Mouse (Mus musculus): Measurements from ENCODE around the gene Mfn1. TPM values are rescaled to one million over a fixed set of nuclear protein-coding genes. Genes with fewer than 3 reads are reported as not detected.

Mfn1 gene
- polyA plus RNA-seq, 1 experiment from 2014 or later: 44.1 TPM

DNA sequence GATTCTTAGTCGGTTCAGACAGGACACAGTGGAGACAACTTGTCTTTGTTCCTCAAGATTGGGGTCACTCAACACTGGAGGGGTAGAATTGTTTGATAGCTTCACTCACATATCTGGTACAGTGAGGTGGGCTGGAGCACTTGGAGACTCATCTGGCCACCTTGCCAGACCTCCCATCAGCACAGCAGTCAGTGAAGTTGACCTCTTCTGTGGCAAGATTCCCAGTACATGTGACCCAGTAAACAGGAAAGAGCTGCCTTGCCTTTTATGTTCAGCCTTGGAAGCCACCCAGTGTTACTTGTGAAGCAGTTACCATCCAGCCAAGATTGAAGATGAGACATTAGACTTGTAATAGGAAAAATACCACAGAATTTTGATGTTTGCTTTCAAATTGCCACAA is 8.3 kb downstream of the Mfn1 start:
- Histone ChIP-seq H3K4me1 (ENCODE audit: control insufficient read depth, insufficient read depth, low read length) (0 out of 2 replicates have a peak, but pooled peaks cover 3% of the 10 kb centered on the region), H3K9me3 (ENCODE audit: control insufficient read depth, low read length) (no peaks in the 10 kb centered on the region), H3K27me3 (ENCODE audit: control insufficient read depth, insufficient read depth, low read length) (no peaks in the 10 kb centered on the region), H3K4me3 (ENCODE audit: low read depth, low read length) (no peak overlapping the region), H3K4me2 (ENCODE audit: low read depth, low read length) (no peak overlapping the region), H3K27ac (ENCODE audit: low read depth, low read length) (no peak overlapping the region), H3K9ac (replicated peaks; ENCODE audit: low read depth, low read length) (no peak overlapping the region), H3K36me3 (ENCODE audit: control insufficient read depth, insufficient read depth, low read length) (peaks cover 24% of the 10 kb centered on the region)
- 56% methylated on average over 1 of the region's 1 CpGs for WGBS
- ATAC-seq (ENCODE audit: low read depth): no peak

DNA sequence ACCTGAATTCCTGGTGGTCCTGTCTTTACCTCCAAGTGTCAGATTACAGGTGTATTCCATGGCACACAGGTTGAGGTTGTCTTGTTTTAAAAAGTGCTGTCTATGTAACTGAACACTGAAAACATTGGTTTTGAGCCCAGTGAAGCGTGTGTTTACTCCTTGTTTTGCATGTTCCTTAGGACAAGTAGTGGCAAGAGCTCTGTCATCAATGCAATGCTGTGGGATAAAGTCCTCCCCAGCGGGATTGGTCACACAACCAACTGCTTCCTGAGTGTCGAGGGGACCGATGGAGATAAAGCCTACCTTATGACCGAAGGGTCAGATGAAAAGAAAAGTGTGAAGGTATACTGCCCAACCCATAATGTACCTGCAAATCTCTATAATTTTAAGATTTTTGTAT is 8.8 kb downstream of the Mfn1 start:
- Histone ChIP-seq H3K9me3 (ENCODE audit: control insufficient read depth, low read length) (no peaks in the 10 kb centered on the region), H3K9ac (replicated peaks; ENCODE audit: low read depth, low read length) (no peak overlapping the region), H3K4me2 (ENCODE audit: low read depth, low read length) (no peak overlapping the region), H3K4me3 (ENCODE audit: low read depth, low read length) (no peak overlapping the region), H3K4me1 (ENCODE audit: control insufficient read depth, insufficient read depth, low read length) (0 out of 2 replicates have a peak, but pooled peaks cover 3% of the 10 kb centered on the region), H3K27ac (ENCODE audit: low read depth, low read length) (no peak overlapping the region), H3K27me3 (ENCODE audit: control insufficient read depth, insufficient read depth, low read length) (no peaks in the 10 kb centered on the region), H3K36me3 (ENCODE audit: control insufficient read depth, insufficient read depth, low read length) (peaks cover 23% of the 10 kb centered on the region)
- WGBS: 96% methylated on average over 5 of the region's 5 CpGs
- no peak for ATAC-seq (ENCODE audit: low read depth)

DNA sequence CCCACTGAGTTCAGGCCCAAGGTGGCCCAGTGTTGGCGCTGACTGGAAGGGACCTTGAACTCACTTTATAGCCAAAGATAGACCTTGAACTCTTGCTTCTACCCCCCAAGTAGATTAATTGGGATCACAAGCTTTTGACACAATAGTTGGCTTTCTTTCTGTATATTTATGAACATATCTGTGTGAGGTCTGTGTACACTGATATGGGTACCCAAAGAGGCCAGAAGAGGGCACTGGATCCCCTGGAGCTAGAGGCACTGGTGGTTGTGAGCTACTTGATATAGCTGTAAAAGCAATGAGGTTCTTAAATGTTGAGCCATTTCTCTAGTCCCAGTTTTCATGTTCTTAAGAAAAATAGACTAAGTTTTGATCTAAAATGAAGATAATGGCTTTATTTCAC is 23.8 kb downstream of the Mfn1 start:
- H3K4me1 ChIP-seq (ENCODE audit: control insufficient read depth, insufficient read depth, low read length): no peaks in the 10 kb centered on the region
- no peak for ATAC-seq (ENCODE audit: low read depth)
- 100% methylated on average over 1 of the region's 1 CpGs for WGBS
- H3K9ac ChIP-seq (replicated peaks; ENCODE audit: low read depth, low read length): no peak overlapping the region
- no peak overlapping the region for H3K4me3 ChIP-seq (ENCODE audit: low read depth, low read length)
- H3K4me2 ChIP-seq (ENCODE audit: low read depth, low read length): no peak overlapping the region
- H3K27me3 ChIP-seq (ENCODE audit: control insufficient read depth, insufficient read depth, low read length): no peaks in the 10 kb centered on the region
- H3K36me3 ChIP-seq (ENCODE audit: control insufficient read depth, insufficient read depth, low read length): peaks cover 25% of the 10 kb centered on the region
- no peak overlapping the region for H3K27ac ChIP-seq (ENCODE audit: low read depth, low read length)
- H3K9me3 ChIP-seq (ENCODE audit: control insufficient read depth, low read length): no peaks in the 10 kb centered on the region

DNA sequence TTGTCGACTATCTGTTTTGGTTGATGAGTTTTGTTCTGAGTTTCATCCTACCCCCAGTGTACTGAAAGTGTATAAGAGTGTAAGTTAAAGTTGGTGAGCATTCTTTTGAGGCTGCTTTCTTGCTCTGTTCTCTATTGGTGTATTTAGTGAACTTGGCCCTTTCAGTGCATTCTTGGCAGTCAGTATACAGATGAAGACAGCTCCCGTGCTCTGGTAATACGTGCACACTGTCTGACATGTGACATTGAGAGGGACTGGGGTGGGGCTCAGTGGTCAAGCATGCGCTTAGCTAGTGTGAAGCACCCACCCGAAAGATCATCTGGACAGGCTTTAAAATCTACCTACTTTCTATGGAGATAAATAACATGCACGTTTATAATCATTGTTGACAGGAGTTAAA is 34.1 kb downstream of the Mfn1 start:
- no peak overlapping the region for H3K27ac ChIP-seq (ENCODE audit: low read depth, low read length)
- no peaks in the 10 kb centered on the region for H3K27me3 ChIP-seq (ENCODE audit: control insufficient read depth, insufficient read depth, low read length)
- WGBS: 93% methylated on average over 6 of the region's 6 CpGs
- H3K4me2 ChIP-seq (ENCODE audit: low read depth, low read length): no peak overlapping the region
- no peak overlapping the region for H3K9ac ChIP-seq (replicated peaks; ENCODE audit: low read depth, low read length)
- no peak overlapping the region for H3K4me3 ChIP-seq (ENCODE audit: low read depth, low read length)
- H3K36me3 ChIP-seq (ENCODE audit: control insufficient read depth, insufficient read depth, low read length): peaks cover 36% of the 10 kb centered on the region
- H3K9me3 ChIP-seq (ENCODE audit: control insufficient read depth, low read length): no peaks in the 10 kb centered on the region
- no peak for ATAC-seq (ENCODE audit: low read depth)
- no peaks in the 10 kb centered on the region for H3K4me1 ChIP-seq (ENCODE audit: control insufficient read depth, insufficient read depth, low read length)

DNA sequence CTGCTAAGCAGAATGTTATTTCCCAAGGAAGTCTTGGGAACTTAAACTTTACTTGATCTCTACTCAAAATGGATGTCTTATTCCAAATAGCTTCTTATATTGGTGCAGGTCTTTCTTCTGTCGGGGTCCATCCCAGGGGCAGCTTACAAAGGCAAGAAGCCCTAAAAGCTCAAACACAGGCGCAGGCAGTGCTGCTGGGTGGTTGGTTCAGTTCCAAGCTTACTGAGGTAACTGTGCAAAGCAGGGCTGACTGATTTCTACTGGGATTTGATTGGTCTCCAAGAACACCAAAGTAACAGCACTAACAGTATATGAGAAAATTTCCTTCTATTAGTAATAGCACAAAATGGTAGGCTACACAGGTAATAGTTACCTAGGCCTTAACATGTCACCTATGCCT is 43.8 kb downstream of the Mfn1 start:
- no peaks in the 10 kb centered on the region for H3K9me3 ChIP-seq (ENCODE audit: control insufficient read depth, low read length)
- no peaks in the 10 kb centered on the region for H3K27me3 ChIP-seq (ENCODE audit: control insufficient read depth, insufficient read depth, low read length)
- H3K27ac ChIP-seq (ENCODE audit: low read depth, low read length): no peak overlapping the region
- no peak overlapping the region for H3K4me2 ChIP-seq (ENCODE audit: low read depth, low read length)
- no peak overlapping the region for H3K4me3 ChIP-seq (ENCODE audit: low read depth, low read length)
- no peaks in the 10 kb centered on the region for H3K4me1 ChIP-seq (ENCODE audit: control insufficient read depth, insufficient read depth, low read length)
- ATAC-seq (ENCODE audit: low read depth): no peak
- H3K36me3 ChIP-seq (ENCODE audit: control insufficient read depth, insufficient read depth, low read length): peaks cover 29% of the 10 kb centered on the region
- 98% methylated on average over 2 of the region's 2 CpGs for WGBS
- no peak overlapping the region for H3K9ac ChIP-seq (replicated peaks; ENCODE audit: low read depth, low read length)

DNA sequence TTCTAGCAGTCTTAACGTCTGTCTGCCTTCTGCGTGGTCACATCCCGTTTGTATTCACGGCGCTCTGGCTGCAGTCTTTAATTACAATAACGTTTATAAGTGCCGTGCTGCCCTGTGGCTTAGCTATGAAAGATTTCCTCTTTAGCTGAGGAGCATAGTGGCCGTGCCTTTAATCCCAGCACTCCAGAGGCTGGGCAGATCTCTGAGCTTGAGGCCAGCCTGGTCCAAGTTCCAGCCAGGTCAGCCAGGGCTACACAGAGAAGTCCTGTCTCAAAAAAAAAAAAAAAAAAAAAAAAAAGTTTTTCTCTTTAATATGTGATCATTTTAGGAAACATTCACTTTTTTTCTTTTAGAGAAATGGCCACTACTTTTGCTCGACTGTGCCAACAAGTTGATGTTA is 44.6 kb downstream of the Mfn1 start:
- Histone ChIP-seq H3K4me3 (ENCODE audit: low read depth, low read length) (no peak overlapping the region), H3K27me3 (ENCODE audit: control insufficient read depth, insufficient read depth, low read length) (no peaks in the 10 kb centered on the region), H3K4me1 (ENCODE audit: control insufficient read depth, insufficient read depth, low read length) (no peaks in the 10 kb centered on the region), H3K4me2 (ENCODE audit: low read depth, low read length) (no peak overlapping the region), H3K36me3 (ENCODE audit: control insufficient read depth, insufficient read depth, low read length) (peaks cover 29% of the 10 kb centered on the region), H3K27ac (ENCODE audit: low read depth, low read length) (no peak overlapping the region), H3K9me3 (ENCODE audit: control insufficient read depth, low read length) (no peaks in the 10 kb centered on the region), H3K9ac (replicated peaks; ENCODE audit: low read depth, low read length) (no peak overlapping the region)
- 71% methylated on average over 9 of the region's 9 CpGs for WGBS
- no peak for ATAC-seq (ENCODE audit: low read depth)

DNA sequence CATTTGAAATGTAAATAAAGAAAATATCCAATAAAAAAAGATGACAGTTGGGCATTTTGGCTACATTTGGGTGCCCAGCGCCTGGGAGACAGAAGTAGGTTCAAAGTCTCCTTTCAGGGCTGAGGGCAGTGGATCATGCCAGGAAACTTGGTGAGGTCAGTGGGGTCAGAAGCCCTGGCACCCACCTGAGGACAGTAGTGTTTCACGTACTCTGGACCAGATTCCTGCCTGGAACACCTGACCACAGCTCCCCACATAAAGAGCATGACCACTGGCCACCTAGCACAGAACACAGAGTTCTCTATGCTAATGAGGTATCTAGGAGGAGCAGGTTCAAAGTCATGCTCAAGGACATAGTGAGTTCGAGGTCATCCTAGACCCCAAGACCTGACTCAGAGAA is 45.9 kb downstream of the Mfn1 start:
- Histone ChIP-seq H3K9me3 (ENCODE audit: control insufficient read depth, low read length) (no peaks in the 10 kb centered on the region), H3K4me3 (ENCODE audit: low read depth, low read length) (no peak overlapping the region), H3K36me3 (ENCODE audit: control insufficient read depth, insufficient read depth, low read length) (peaks cover 22% of the 10 kb centered on the region), H3K27ac (ENCODE audit: low read depth, low read length) (no peak overlapping the region), H3K27me3 (ENCODE audit: control insufficient read depth, insufficient read depth, low read length) (no peaks in the 10 kb centered on the region), H3K9ac (replicated peaks; ENCODE audit: low read depth, low read length) (no peak overlapping the region), H3K4me2 (ENCODE audit: low read depth, low read length) (no peak overlapping the region), H3K4me1 (ENCODE audit: control insufficient read depth, insufficient read depth, low read length) (no peaks in the 10 kb centered on the region)
- ATAC-seq (ENCODE audit: low read depth): no peak
- 95% methylated on average over 3 of the region's 3 CpGs for WGBS

DNA sequence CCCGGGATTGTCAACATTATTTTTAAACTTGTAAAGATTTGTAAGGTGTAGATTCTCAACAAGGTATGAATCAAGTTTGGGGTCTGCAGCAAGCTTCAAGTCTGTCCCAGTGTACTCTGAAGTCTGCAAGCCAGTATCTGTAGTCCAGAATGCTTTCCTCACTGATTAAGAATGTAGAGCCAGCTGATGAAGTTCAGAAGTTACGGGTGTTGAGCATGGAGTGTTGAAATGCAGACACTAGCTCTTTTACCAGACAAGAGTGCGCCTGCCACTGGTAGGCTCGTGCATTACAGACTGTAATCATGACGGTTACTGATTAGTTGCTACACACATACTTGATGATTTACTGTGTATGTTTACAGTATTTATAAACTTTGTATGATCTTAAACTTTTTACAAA is 49.5 kb downstream of the Mfn1 start:
- WGBS: 93% methylated on average over 5 of the region's 5 CpGs

DNA sequence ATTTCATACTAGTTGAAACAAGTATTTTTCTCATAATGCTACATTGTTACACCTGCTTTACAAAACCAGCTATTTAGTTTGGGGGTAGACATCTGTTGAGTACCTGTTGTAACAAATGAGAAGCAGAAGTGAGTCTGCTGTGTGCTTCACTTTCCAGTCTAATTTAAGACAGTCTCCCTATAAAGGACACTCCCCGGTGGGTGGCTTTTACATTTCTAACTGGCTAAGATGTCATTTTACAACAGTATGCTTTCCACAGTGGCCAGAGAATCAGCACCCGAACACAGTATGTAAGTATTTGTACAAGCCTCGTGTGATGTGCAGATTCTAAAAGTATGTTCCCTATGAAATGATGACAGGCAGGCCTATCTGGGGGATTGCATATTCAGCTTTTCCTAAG is 51.5 kb downstream of the Mfn1 start:
- Histone ChIP-seq H3K27me3 (ENCODE audit: control insufficient read depth, insufficient read depth, low read length) (no peaks in the 10 kb centered on the region), H3K36me3 (ENCODE audit: control insufficient read depth, insufficient read depth, low read length) (peaks cover 36% of the 10 kb centered on the region), H3K9me3 (ENCODE audit: control insufficient read depth, low read length) (no peaks in the 10 kb centered on the region), H3K9ac (replicated peaks; ENCODE audit: low read depth, low read length) (no peak overlapping the region), H3K27ac (ENCODE audit: low read depth, low read length) (no peak overlapping the region), H3K4me1 (ENCODE audit: control insufficient read depth, insufficient read depth, low read length) (no peaks in the 10 kb centered on the region), H3K4me2 (ENCODE audit: low read depth, low read length) (no peak overlapping the region), H3K4me3 (ENCODE audit: low read depth, low read length) (no peak overlapping the region)
- 86% methylated on average over 3 of the region's 3 CpGs for WGBS
- ATAC-seq (ENCODE audit: low read depth): no peak

More for the DNA sequence above, 49.5 kb downstream of the Mfn1 start:
- Histone ChIP-seq H3K27ac (ENCODE audit: low read depth, low read length) (no peak overlapping the region), H3K4me1 (ENCODE audit: control insufficient read depth, insufficient read depth, low read length) (no peaks in the 10 kb centered on the region), H3K4me2 (ENCODE audit: low read depth, low read length) (no peak overlapping the region), H3K27me3 (ENCODE audit: control insufficient read depth, insufficient read depth, low read length) (no peaks in the 10 kb centered on the region), H3K9ac (replicated peaks; ENCODE audit: low read depth, low read length) (no peak overlapping the region), H3K36me3 (ENCODE audit: control insufficient read depth, insufficient read depth, low read length) (peaks cover 36% of the 10 kb centered on the region), H3K9me3 (ENCODE audit: control insufficient read depth, low read length) (no peaks in the 10 kb centered on the region), H3K4me3 (ENCODE audit: low read depth, low read length) (no peak overlapping the region)
- no peak for ATAC-seq (ENCODE audit: low read depth)

DNA sequence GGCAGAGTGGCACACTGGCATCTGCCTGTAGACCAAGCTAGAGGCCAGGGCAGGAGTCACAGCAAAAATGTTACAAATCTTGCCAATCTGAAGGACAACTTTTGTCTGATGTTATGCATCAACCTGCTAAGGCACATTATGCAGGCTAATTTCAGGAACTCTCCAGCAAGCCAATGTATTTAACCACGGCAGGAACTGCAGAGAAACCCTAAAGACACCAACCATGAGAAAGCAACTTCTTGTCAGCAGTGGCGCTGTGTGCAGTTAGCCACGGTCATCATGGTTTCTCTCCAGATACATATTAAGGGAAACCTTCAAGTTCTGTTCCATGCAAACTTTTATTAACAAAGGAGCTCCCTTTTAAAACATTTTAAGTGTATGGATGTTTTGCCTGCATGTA is 52.6 kb downstream of the Mfn1 start:
- 89% methylated on average over 3 of the region's 3 CpGs for WGBS
- ATAC-seq (ENCODE audit: low read depth): no peak
- H3K9me3 ChIP-seq (ENCODE audit: control insufficient read depth, low read length): no peaks in the 10 kb centered on the region
- no peaks in the 10 kb centered on the region for H3K4me1 ChIP-seq (ENCODE audit: control insufficient read depth, insufficient read depth, low read length)
- H3K36me3 ChIP-seq (ENCODE audit: control insufficient read depth, insufficient read depth, low read length): peaks cover 31% of the 10 kb centered on the region
- no peak overlapping the region for H3K9ac ChIP-seq (replicated peaks; ENCODE audit: low read depth, low read length)
- H3K27me3 ChIP-seq (ENCODE audit: control insufficient read depth, insufficient read depth, low read length): no peaks in the 10 kb centered on the region
- H3K4me3 ChIP-seq (ENCODE audit: low read depth, low read length): no peak overlapping the region
- no peak overlapping the region for H3K4me2 ChIP-seq (ENCODE audit: low read depth, low read length)
- H3K27ac ChIP-seq (ENCODE audit: low read depth, low read length): no peak overlapping the region

Data from neural tube, embryonic 14.5 days (tissue).